Mouse (Mus musculus) liver, adult 2 months (tissue): Measurements from ENCODE around the gene Arsg. TPM values are rescaled to one million over a fixed set of nuclear protein-coding genes. Genes with fewer than 3 reads are reported as not detected.

Experiments
- DNase-seq: peaks from one replicate; pipeline ENCODE4 v3.0.0-alpha.2; 2011; ENCODE audit warnings: low read depth, low spot score; ENCODE audit errors: extremely low read depth
- H3K27ac ChIP-seq: fragments of 200-500 bp; replicated peaks from 2 replicates; pipeline ENCODE4 v1.5.1; 2012; ENCODE audit warnings: low read depth, mild to moderate bottlenecking, control low read depth, inconsistent platforms, low read length; ENCODE audit not compliant: insufficient read depth
- H3K27me3 ChIP-seq: fragments of 200-500 bp; 2 replicates; pipeline ENCODE4 v1.6.1; 2012; ENCODE audit warnings: mild to moderate bottlenecking, moderate library complexity, low read length, inconsistent platforms; ENCODE audit not compliant: control insufficient read depth, insufficient read depth
- H3K36me3 ChIP-seq: fragments of 200-500 bp; 2 replicates; pipeline ENCODE4 v1.6.1; 2012; ENCODE audit warnings: low read length, inconsistent platforms; ENCODE audit not compliant: control insufficient read depth, insufficient read depth
- H3K4me1 ChIP-seq: fragments of 200-500 bp; 2 replicates; pipeline ENCODE4 v1.6.1; 2011; ENCODE audit warnings: low read length; ENCODE audit not compliant: control insufficient read depth, insufficient read depth
- H3K4me3 ChIP-seq: fragments of 200-500 bp; 2 replicates; pipeline ENCODE4 v1.5.1; 2011; ENCODE audit warnings: low read depth, mild to moderate bottlenecking, control low read depth, low read length, moderate library complexity; ENCODE audit not compliant: insufficient read depth
- H3K79me2 ChIP-seq: fragments of 200-500 bp; 2 replicates; pipeline ENCODE4 v1.6.1; 2012; ENCODE audit warnings: inconsistent platforms, mild to moderate bottlenecking, low read length, moderate library complexity; ENCODE audit not compliant: control insufficient read depth, insufficient read depth
- H3K9ac ChIP-seq: fragments of 200-500 bp; 2 replicates; pipeline ENCODE4 v1.6.1; 2012; ENCODE audit warnings: low read depth, mild to moderate bottlenecking, control low read depth, inconsistent platforms, low read length
- CTCF ChIP-seq: fragments of 200-500 bp; IDR thresholded peaks from 2 replicates; pipeline ENCODE4 v1.5.1; 2011; ENCODE audit warnings: low read depth, low read length, control low read depth
- POLR2A ChIP-seq: fragments of 200-500 bp; IDR thresholded peaks from 2 replicates; pipeline ENCODE4 v1.6.1; 2011; ENCODE audit warnings: low read length, control low read depth; ENCODE audit not compliant: insufficient read depth; ENCODE audit errors: extremely low read depth
- WGBS: fragments of 180-500 bp; shearing (Covaris S2); methylation state at CpG from one replicate; pipeline ENCODE4 v1.1.7; 2018; 5-methylcytosine and 5-hydroxymethylcytosine counted together
- polyA plus RNA-seq: library from polyadenylated mRNA; depleted of rRNA; stranded (reverse); fragments of >200 nt; gene quantifications from 2 replicates; pipeline ENCODE4 v1.2.3, GENCODE M21; 2012
- total RNA-seq: library from RNA; depleted of rRNA; stranded (reverse); fragments of >200 nt; gene quantifications from 2 replicates; pipeline ENCODE4 v1.2.3, GENCODE M21; 2014

Gene Arsg
- total and polyA plus RNA-seq, 2 experiments: 8.1 to 8.5 TPM

DNA sequence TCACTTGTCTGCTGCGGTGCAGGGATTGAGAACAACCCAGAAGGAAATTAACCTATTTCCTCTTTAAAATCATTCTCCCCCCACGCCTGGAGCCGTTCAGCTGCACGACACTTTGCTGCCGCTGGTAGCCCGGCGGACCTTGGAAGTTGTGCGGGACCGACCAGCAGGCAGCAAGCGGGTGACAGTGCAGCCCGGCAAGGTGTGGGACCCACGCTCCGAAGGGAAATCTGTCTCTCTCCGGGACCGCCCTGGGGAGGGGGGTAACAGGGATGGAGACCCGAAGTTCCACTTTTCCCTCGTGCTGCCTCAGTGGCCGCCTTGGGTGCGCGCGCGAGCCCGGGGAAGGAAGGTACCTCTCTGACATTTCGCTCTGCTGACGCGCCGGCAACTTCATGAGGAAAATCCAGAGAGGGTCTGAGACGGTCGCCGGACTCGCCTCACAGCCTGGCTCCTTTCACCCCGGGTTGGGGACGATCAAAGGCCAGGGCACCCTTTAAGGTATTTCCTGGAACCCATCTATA, 943 bp upstream of the Arsg start:
- Histone ChIP-seq H3K27ac (no peak overlapping the region; the same call in 1 of the 2 replicates), H3K27me3 (no peaks in the 10 kb centered on the region), H3K4me1 (peaks cover 6% of the 10 kb centered on the region; the same call in 1 of the 2 replicates), H3K79me2 (peaks cover 8% of the 10 kb centered on the region; the same call in 1 of the 2 replicates), H3K9ac (peak overlapping the region; percentile 68), H3K4me3 (peak overlapping the region; percentile 60), H3K36me3 (no peaks in the 10 kb centered on the region)
- TF ChIP-seq CTCF (no peak), POLR2A (no peak)
- DNase-seq: no peak
- WGBS: under 1% methylated on average over 33 of the region's 33 CpGs

DNA sequence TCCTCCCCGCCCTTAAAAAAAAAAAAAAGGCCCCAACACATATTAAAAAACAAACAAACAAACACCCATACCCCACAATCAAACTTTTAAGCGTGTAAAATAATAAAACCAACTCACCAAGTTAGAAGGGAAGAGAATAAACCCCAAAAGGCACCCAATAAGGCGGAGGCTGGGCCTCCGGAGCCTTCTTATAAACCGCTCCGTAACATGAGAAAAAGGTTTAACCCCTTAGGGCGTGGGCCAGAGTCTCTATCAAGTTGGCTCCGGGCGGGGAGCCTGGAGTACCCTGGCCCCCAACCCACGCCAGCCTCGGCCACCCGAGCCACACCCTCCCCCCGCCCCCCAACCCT, 378 bp upstream of the Arsg start:
- peaks cover 8% of the 10 kb centered on the region; the same call in 1 of the 2 replicates for H3K79me2 ChIP-seq
- no peaks in the 10 kb centered on the region for H3K27me3 ChIP-seq
- WGBS: under 1% methylated on average over 13 of the region's 13 CpGs
- H3K4me3 ChIP-seq: peak overlapping the region; percentile 96
- peak overlapping the region; percentile 96 for H3K9ac ChIP-seq
- TF ChIP-seq POLR2A (no peak), CTCF (no peak)
- no peak for DNase-seq
- H3K4me1 ChIP-seq: peaks cover 10% of the 10 kb centered on the region; the same call in 1 of the 2 replicates
- no peak overlapping the region; the same call in 1 of the 2 replicates for H3K27ac ChIP-seq
- no peaks in the 10 kb centered on the region for H3K36me3 ChIP-seq

DNA sequence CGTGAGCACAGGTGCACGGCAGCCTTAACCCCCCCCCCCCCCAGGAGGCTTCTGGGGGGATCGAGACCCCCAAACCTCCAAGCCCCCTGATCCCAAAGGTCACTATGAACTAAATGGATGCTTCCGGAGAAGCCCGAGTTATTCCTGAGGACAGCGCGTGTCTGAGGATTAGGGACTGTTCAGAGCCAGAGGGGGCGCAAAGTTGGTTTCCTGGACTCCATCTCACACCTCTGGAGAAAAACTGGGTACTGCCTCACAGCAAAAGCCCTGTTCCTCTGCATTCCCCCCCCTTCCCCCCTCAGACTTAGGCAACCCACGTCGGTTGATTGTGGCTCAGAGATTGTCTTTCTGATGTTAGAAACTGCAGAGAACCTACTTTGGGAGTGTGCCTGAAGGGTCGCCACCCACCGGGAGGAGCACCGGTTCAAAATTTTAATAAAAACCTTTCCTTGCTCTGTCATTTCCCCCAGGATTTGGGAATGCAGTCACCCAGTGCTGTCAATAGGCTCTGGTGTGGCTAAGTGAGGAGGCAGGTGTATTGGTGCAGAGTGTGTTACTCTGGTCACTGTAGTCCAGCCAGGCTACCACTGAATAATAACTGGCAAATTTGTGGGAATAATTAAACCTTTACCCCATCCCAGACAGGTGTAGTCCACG, 1.0 kb downstream of the Arsg start:
- DNase-seq: no peak
- no peaks in the 10 kb centered on the region for H3K36me3 ChIP-seq
- WGBS: 20% methylated on average over 14 of the region's 14 CpGs
- H3K9ac ChIP-seq: no peak overlapping the region
- H3K27me3 ChIP-seq: no peaks in the 10 kb centered on the region
- H3K4me3 ChIP-seq: peak overlapping the region; percentile 96; the same call in 1 of the 2 replicates
- peaks cover 12% of the 10 kb centered on the region for H3K4me1 ChIP-seq
- no peak for TF ChIP-seq POLR2A
- TF ChIP-seq CTCF: no peak
- H3K79me2 ChIP-seq: peaks cover 12% of the 10 kb centered on the region
- no peak overlapping the region for H3K27ac ChIP-seq

DNA sequence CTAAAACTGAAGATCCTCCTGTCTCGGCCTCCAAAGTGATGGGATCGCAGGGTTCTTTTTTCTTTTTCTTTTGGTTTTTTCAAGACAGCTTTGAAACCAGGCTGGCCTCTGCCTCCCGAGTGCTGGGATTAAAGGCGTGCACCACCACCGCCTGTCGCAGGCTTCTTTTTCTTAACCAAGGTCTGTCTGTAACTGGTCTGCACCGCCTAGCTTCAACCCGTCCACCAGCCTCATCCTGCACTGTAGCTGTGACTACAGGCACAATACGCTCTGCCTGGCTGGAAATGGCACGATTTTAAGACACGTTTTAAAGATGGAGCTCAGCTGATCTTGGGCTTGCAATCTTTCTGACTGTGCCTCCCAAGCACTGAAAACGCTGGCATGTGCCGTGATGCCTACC, 1.7 kb downstream of the Arsg start:
- peaks cover 7% of the 10 kb centered on the region for H3K79me2 ChIP-seq
- H3K9ac ChIP-seq: no peak overlapping the region
- H3K27me3 ChIP-seq: no peaks in the 10 kb centered on the region
- DNase-seq: no peak
- H3K4me1 ChIP-seq: peaks cover 12% of the 10 kb centered on the region
- WGBS: 82% methylated on average over 13 of the region's 13 CpGs
- H3K4me3 ChIP-seq: no peak overlapping the region
- H3K27ac ChIP-seq: no peak overlapping the region
- no peaks in the 10 kb centered on the region for H3K36me3 ChIP-seq
- no peak for TF ChIP-seq CTCF
- TF ChIP-seq POLR2A: no peak

DNA sequence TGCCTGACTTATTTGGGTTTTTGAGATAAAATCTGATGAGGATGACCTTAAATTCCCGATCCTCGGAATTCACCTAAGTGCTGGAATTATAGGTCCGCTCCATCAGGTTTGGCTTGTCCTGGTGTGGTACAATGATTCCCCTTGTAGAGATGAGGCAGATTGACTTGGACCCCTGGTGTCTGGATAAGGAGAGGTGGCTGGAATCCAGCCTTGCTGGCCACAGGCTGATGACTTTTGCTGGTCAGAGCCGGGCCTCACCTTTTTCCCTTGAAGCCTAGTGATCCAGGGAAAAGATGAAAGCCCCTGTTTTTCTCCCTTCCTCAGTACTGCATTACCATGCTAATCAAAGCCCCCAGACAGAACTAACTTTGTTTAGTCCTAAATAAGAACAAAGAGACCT, 2.5 kb downstream of the Arsg start:
- H3K4me3 ChIP-seq: no peak overlapping the region
- peaks cover 7% of the 10 kb centered on the region for H3K79me2 ChIP-seq
- DNase-seq: no peak
- H3K27me3 ChIP-seq: no peaks in the 10 kb centered on the region
- no peaks in the 10 kb centered on the region for H3K36me3 ChIP-seq
- TF ChIP-seq POLR2A (no peak), CTCF (no peak)
- H3K9ac ChIP-seq: no peak overlapping the region
- 99% methylated on average over 4 of the region's 4 CpGs for WGBS
- peaks cover 12% of the 10 kb centered on the region for H3K4me1 ChIP-seq
- H3K27ac ChIP-seq: no peak overlapping the region

DNA sequence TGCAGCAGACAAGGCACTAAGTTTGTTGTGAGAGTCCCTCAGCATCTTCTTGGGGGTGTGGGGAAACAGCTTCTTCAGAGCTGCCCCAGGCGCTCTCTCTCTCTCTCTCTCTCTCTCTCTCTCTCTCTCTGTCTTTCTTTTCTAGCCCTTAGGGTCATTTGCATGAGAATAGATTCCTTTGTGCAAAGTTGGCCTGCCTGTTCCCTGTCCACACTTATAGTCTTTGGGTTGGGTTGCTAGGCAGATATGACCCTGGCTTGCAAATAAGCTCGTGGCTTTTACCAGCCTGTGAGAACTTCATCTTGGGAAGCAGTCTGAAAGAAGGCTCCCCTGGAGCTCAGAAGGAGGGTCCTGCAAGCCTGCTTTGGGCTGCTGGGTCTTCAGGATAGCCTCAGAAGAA, 3.1 kb downstream of the Arsg start:
- Histone ChIP-seq H3K4me1 (peaks cover 12% of the 10 kb centered on the region), H3K36me3 (no peaks in the 10 kb centered on the region), H3K79me2 (peaks cover 7% of the 10 kb centered on the region), H3K4me3 (no peak overlapping the region), H3K9ac (no peak overlapping the region), H3K27ac (no peak overlapping the region), H3K27me3 (no peaks in the 10 kb centered on the region)
- TF ChIP-seq CTCF (no peak), POLR2A (no peak)
- DNase-seq: no peak
- WGBS: 83% methylated on average over 2 of the region's 2 CpGs
